Mouse (Mus musculus): ENCODE results near the gene Itga7. TPM values are rescaled to one million over a fixed set of nuclear protein-coding genes. Genes with fewer than 3 reads are reported as not detected.
A peak's percentile ranks its signal among the peaks of the same experiment; 100 is the strongest.

Gene Itga7
- polyA plus RNA-seq, 1 experiment from 2014 or later, result 0.15 TPM

DNA sequence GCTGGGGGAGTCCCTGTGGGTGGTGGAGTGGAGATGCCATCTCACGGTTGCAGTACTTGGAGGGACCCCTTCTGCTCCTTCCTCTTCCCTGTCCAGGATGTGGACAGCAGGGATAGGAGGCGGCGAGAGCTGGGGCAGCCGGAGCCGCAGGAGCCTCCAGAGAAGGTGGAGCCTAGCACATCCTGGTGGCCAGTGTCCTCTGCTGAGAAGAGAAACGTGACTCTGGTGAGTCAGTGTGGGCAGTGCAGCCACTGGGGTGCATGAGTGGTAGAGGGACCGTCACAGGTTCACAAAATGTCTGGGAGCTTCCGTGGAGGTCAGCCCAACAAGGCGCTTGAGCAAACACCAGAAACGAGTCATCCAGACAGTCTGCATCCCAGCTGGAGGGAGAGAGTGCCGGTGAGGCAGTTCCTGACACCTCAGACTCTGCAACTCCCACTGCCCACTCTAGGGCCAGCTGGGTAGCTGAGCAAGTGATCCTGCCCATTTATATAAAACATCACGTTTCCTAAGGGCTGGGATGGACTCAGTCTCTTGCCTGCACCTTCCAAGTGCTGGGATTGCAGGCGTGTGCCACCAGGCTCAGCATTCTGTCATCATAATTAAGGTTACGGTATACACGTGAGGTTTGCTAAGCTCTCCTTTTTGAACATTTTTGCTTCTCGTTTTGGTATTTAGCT lies 16.7 kb downstream of the Itga7 start:
- Histone ChIP-seq H3K27ac (no peak overlapping the region), H3K4me3 (no peak overlapping the region), H3K27me3 (ENCODE audit: poor library complexity, severe bottlenecking) (no peaks in the 10 kb centered on the region), H3K36me3 (replicated peaks) (no peaks in the 10 kb centered on the region), H3K9me3 (no peaks in the 10 kb centered on the region), H3K4me1 (no peaks in the 10 kb centered on the region)
- WGBS, result 77% methylated on average over 16 of the region's 16 CpGs
- DNase-seq (ENCODE audit: extremely low spot score, low spot score), result no peak

DNA sequence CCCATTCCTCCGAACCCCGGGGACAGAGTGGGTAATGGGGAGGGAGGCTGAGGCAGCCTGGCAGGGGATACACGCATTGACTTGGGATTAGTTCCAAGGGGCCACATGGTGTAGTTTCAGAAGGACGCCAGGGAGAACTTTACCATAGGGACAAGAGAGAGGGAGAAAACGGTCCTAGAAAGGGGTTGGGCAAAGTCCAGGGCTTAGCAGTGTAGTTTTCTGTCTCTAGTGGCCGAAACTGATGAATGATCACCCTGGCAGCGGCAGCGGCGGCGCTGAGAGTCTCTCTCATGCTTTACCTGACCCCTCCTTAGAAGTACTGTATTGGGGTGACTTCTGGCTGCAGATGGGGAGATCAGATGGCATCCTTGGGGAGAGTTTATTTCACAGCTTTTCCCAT lies 24.7 kb downstream of the Itga7 start:
- no peak for DNase-seq (ENCODE audit: extremely low spot score, low spot score)
- H3K4me1 ChIP-seq, result no peaks in the 10 kb centered on the region
- H3K4me3 ChIP-seq, result no peak overlapping the region
- no peak overlapping the region for H3K27ac ChIP-seq
- no peaks in the 10 kb centered on the region for H3K36me3 ChIP-seq (replicated peaks)
- 84% methylated on average over 10 of the region's 10 CpGs for WGBS
- H3K9me3 ChIP-seq, result no peaks in the 10 kb centered on the region
- H3K27me3 ChIP-seq (ENCODE audit: poor library complexity, severe bottlenecking), result no peaks in the 10 kb centered on the region

DNA sequence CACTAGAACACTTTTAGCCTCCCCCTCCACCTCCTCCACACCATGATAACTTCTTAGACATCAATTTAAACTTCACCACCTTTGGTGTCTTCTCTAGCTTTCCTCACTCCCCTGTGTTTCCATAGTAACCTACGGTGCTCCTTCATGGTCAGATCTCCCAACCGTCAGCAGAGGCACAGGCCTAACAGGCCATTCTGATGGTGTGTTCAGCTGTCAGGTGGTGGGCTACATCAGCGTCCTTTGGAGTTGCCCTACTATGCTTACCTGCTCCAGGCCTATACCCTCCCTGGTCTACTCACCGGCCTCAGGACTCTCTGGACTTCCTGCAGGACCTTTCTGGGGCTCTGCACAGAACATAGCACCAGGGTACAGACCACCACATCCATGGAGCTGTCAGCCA lies 26.5 kb downstream of the Itga7 start:
- Histone ChIP-seq H3K27ac (no peak overlapping the region), H3K4me1 (no peaks in the 10 kb centered on the region), H3K9me3 (no peaks in the 10 kb centered on the region), H3K4me3 (no peak overlapping the region), H3K27me3 (ENCODE audit: poor library complexity, severe bottlenecking) (no peaks in the 10 kb centered on the region), H3K36me3 (replicated peaks) (no peaks in the 10 kb centered on the region)
- WGBS, result 81% methylated on average over 4 of the region's 4 CpGs
- no peak for DNase-seq (ENCODE audit: extremely low spot score, low spot score)

DNA sequence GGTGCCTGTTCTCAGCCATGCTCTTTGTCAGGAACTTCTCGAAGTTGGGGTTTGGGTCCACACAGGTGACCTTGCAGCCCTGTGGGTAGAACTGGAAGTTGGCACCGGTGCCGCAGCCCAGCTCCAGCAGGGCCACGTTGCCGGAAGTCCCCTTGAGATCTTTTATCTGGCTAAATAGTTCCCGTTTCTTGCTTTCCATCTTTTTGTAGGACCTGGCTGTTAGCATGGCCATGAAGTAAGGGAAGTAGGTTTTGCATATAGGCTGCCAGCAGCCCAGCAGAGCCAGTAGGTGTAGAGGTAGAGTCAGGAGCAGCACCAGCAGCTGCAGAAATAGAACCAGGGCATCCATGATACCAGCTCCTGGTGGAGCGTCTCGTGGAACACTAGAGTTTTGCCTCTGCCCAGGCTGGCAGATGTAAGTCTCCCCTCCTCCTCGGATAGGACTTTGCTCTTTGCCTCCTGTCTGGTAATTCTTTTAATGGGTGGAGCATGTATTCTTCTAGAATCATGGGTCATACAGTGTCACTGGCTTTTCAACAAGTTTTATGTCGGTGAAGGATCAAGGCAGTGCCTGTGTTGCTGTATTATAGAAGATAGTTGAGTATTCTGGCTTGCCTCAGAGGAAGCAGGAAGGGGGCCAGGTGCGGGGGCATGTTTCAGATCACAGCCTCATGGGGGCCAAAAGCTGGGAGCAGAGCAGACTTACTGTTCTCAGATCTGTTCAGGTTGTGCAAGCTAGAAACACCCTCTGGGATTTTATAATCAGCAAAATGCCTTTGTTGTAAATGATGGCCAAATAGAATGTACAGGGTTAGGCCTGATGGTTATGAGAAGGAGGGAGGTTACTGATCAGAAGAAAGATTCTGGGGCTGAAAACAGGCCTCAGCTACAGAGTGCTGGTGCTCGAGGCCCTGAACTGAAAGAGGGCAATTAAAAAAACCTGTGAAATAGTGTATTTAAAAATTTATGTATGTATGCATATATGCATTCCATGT lies 27.3 kb downstream of the Itga7 start, which contains the start of gene Mettl7b:
Mettl7b (minus strand) TSS at position 399 of the 995 bp plus-strand sequence.
- Histone ChIP-seq H3K36me3 (replicated peaks) (no peaks in the 10 kb centered on the region), H3K4me1 (no peaks in the 10 kb centered on the region), H3K27ac (no peak within 1 kb of the TSS), H3K9me3 (no peaks in the 10 kb centered on the region), H3K27me3 (ENCODE audit: poor library complexity, severe bottlenecking) (no peaks in the 10 kb centered on the region), H3K4me3 (no peak within 1 kb of the TSS)
- 89% methylated on average over 12 of the region's 12 CpGs for WGBS
- no peak for DNase-seq (ENCODE audit: extremely low spot score, low spot score)

DNA sequence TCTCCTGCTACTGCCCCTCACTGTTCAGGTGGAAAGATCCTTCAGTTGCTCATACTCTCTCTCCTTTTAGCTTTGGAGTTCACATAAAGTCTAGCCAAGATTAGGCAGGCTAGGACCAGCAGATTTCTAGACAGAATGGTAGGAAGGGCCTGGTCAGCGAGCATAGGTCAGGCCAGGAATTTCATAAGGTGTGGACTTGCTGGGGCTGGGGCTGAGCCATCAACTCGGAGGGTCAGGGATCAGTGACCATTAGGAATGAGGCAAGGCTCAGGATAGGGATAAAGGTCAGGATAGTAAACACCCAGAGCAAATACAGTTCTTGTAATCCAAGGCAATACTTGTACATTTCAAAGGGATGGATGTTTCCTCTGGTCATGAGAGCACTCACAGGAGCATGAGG lies 31.3 kb downstream of the Itga7 start:
- Histone ChIP-seq H3K9me3 (no peaks in the 10 kb centered on the region), H3K27ac (no peak overlapping the region), H3K4me1 (no peaks in the 10 kb centered on the region), H3K27me3 (ENCODE audit: poor library complexity, severe bottlenecking) (no peaks in the 10 kb centered on the region), H3K36me3 (replicated peaks) (no peaks in the 10 kb centered on the region), H3K4me3 (no peak overlapping the region)
- DNase-seq (ENCODE audit: extremely low spot score, low spot score), result no peak
- 73% methylated on average over 2 of the region's 2 CpGs for WGBS

DNA sequence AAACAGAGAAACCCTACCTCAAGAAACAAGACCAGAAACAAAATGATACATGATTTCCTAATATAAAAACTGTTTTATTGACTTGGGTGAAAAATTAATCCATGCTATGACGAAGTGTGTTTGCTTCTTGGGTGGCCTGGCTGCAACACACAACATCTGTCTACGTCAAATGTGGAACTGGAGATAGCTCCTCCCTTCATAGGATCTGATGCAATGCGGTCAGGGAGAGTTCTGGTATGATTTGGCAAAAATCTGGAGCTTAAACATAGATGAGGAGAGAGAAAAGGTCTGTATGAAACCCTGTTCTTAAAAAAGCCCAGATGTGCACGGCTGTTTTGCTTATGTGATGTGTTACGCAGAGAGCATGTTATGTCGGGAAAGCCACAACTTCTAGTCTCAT lies 32.3 kb downstream of the Itga7 start:
- Histone ChIP-seq H3K27ac (no peak overlapping the region), H3K4me1 (no peaks in the 10 kb centered on the region), H3K9me3 (no peaks in the 10 kb centered on the region), H3K27me3 (ENCODE audit: poor library complexity, severe bottlenecking) (no peaks in the 10 kb centered on the region), H3K4me3 (no peak overlapping the region), H3K36me3 (replicated peaks) (no peaks in the 10 kb centered on the region)
- no peak for DNase-seq (ENCODE audit: extremely low spot score, low spot score)
- WGBS, result 88% methylated on average over 6 of the region's 6 CpGs

DNA sequence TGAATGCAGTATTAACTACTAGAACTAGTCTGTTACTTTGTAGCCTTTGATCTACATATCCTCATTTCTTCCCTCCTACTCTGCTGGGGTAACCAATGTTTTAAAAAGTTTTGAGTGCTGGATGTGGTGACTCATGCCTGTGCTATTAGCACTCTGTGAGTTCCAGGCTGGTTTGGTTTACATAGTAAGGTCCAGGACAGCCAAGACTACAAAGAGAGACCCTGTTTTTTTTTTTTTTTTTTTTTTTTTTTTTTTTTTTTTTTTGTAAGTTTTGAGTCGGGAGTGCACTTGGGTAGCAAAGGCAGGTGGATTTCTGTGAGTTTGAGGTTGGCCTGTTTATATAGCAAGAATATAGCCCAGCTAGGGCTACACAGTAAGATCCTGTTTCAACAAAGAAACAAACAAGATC lies 34.7 kb downstream of the Itga7 start:
- no peak overlapping the region for H3K27ac ChIP-seq
- no peaks in the 10 kb centered on the region for H3K27me3 ChIP-seq (ENCODE audit: poor library complexity, severe bottlenecking)
- no peaks in the 10 kb centered on the region for H3K9me3 ChIP-seq
- no peak for DNase-seq (ENCODE audit: extremely low spot score, low spot score)
- 68% methylated on average over 1 of the region's 1 CpGs for WGBS
- H3K36me3 ChIP-seq (replicated peaks), result no peaks in the 10 kb centered on the region
- no peak overlapping the region for H3K4me3 ChIP-seq
- H3K4me1 ChIP-seq, result no peaks in the 10 kb centered on the region

DNA sequence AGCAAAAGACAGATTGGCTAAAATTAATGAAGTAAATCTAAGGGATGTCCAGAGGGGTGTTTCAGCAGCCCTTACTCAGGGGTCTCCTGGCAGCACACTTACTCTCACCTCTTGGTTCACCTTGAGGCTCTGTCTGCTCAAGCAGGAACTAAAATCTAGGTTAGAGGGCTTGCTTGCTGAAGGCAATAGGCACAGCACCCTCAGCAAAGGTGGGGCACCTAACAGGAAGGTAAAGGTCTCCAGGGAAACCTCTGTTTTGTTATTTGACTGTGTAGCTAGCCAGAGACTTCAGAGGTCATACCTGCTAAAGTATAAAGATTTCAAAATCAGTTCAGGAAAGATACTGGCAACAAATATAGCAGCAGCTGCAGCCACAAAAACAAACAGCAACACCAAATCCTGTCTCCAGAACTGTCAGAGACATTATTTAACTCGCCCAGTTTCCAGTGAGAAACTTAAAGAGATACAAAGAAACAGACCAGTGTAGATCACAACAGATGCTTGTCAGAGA lies 37.2 kb downstream of the Itga7 start:
- H3K4me1 ChIP-seq, result no peaks in the 10 kb centered on the region
- DNase-seq (ENCODE audit: extremely low spot score, low spot score), result no peak
- no peak overlapping the region for H3K4me3 ChIP-seq
- no peaks in the 10 kb centered on the region for H3K9me3 ChIP-seq
- H3K27me3 ChIP-seq (ENCODE audit: poor library complexity, severe bottlenecking), result no peaks in the 10 kb centered on the region
- no peaks in the 10 kb centered on the region for H3K36me3 ChIP-seq (replicated peaks)
- 54% methylated on average over 1 of the region's 1 CpGs for WGBS
- H3K27ac ChIP-seq, result no peak overlapping the region

DNA sequence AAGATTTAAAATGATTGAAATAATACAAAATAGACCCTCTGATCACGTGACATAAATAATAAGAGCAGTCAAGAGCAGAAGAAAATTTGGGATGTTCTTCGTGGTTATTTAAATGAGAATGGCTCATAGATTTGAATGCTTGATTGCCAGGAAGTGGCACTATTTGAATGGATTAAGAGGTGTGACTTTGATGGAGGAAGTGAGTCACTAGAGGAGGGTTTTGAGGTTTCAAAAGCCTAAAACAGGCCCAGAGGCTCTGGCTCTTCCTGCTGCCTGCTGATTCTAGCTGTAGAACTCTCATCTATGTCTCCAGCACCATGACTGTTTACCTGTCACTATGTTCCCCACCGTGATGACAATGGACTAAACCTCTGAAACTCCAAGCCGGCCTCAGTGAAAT lies 39.2 kb downstream of the Itga7 start:
- Histone ChIP-seq H3K9me3 (no peaks in the 10 kb centered on the region), H3K27ac (no peak overlapping the region), H3K27me3 (ENCODE audit: poor library complexity, severe bottlenecking) (no peaks in the 10 kb centered on the region), H3K4me3 (no peak overlapping the region), H3K4me1 (no peaks in the 10 kb centered on the region), H3K36me3 (replicated peaks) (no peaks in the 10 kb centered on the region)
- DNase-seq (ENCODE audit: extremely low spot score, low spot score), result no peak
- WGBS, result 75% methylated on average over 4 of the region's 4 CpGs

DNA sequence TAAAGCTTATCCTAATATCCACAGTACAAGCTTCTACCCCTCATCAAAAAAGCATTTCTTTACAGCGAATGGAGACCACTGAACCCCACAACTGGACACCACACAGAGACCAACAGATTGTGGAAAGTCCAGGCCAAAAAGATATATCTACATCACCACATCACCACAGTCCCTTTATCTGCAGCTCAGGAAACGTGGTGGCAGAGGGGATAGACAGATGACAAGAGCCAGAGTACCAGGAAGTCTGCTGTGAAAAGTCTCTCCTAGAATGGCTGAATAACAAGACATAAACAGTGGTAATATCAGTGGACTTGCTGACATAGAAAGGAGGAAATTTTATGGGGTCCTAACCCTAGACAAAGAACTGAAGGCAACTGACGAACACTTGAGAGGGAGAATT lies 42.8 kb downstream of the Itga7 start:
- no peaks in the 10 kb centered on the region for H3K36me3 ChIP-seq (replicated peaks)
- H3K9me3 ChIP-seq, result no peaks in the 10 kb centered on the region
- no peak overlapping the region for H3K4me3 ChIP-seq
- WGBS, result 78% methylated on average over 3 of the region's 3 CpGs
- H3K4me1 ChIP-seq, result peaks cover 9% of the 10 kb centered on the region
- H3K27me3 ChIP-seq (ENCODE audit: poor library complexity, severe bottlenecking), result no peaks in the 10 kb centered on the region
- H3K27ac ChIP-seq, result no peak overlapping the region
- DNase-seq (ENCODE audit: extremely low spot score, low spot score), result no peak

DNA sequence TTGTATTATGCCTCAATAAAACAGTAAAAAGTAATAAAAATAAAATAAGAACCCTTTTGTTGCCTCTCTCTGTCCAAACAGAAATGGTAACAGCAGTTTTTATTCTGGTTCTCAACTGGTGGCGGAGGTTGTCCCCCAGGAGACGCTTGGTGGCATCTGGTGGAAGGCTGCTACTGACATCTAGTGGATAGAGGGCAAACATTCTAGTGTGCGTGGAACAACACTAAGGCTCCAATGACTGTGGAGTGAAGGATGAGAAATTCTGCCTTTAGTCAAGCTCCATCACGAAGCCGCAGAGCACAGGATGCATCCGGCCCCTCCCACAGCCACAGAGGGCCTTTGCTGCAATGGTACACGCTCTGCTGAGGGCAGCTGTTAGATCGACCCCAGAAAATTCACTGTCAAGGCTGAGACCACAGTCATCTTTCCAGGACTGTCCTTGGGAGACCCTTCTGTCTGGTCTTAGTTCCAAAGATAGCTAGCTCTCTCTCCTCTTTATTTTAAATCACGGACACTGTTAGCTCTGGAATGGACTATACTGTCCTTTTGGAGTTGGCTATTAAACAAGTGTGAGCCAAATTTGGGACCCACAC lies 44.0 kb downstream of the Itga7 start:
- DNase-seq (ENCODE audit: extremely low spot score, low spot score), result peak; percentile 44

DNA sequence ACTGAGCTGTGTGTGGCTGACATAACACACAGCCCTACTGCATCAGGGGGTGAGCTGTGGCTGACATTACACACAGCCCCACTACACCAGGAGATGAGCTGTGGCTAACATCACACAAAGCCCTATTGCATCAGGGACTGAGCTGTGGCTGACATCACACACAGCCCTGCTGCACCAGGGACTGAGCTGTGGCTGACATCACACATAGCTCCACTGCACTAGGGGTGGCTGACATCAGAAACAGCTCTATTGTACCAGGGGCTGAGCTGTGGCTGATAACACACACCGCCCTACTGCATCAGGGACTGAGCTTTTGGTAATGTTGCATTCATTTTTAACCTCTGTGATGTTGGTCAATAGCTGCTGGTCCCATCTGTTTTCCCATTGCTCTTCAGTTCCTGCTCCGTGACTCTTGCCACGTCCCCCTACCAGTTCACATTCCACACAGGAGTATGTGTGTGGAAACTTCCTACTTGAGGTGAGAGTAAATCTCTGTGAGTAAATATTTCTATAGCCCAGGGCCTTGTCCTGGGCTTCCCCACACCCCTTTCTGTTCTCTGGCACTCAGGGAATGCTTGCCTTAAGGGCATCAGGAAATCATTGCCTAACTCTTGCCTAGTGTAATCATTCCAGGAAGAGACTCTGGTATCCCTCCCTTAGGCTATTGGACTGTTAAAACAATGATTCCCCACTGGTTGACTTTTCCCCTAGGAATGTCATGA lies 47.2 kb downstream of the Itga7 start:
- 76% methylated on average over 3 of the region's 3 CpGs for WGBS
- no peaks in the 10 kb centered on the region for H3K9me3 ChIP-seq
- peaks cover 9% of the 10 kb centered on the region for H3K4me1 ChIP-seq
- no peak for DNase-seq (ENCODE audit: extremely low spot score, low spot score)
- H3K27ac ChIP-seq, result no peak overlapping the region
- H3K4me3 ChIP-seq, result no peak overlapping the region
- no peaks in the 10 kb centered on the region for H3K27me3 ChIP-seq (ENCODE audit: poor library complexity, severe bottlenecking)
- no peaks in the 10 kb centered on the region for H3K36me3 ChIP-seq (replicated peaks)

More for the DNA sequence above, 44.0 kb downstream of the Itga7 start:
- 32% methylated on average over 9 of the region's 9 CpGs for WGBS
- peaks cover 9% of the 10 kb centered on the region for H3K4me1 ChIP-seq
- no peaks in the 10 kb centered on the region for H3K27me3 ChIP-seq (ENCODE audit: poor library complexity, severe bottlenecking)
- no peaks in the 10 kb centered on the region for H3K9me3 ChIP-seq
- no peak overlapping the region for H3K4me3 ChIP-seq
- H3K27ac ChIP-seq, result no peak overlapping the region
- no peaks in the 10 kb centered on the region for H3K36me3 ChIP-seq (replicated peaks)
